Mouse (Mus musculus): ENCODE measurements at regions not wholly inside any gene's neighbourhood (a gene's known extent, or its start where the extent isn't known, plus 50 kb on each side); places are given as distances from the start of the nearest gene placed in this dataset.
"Not testable (repeated sequence)": the region's sequence is repeated elsewhere in the genome, so short reads cannot be mapped to it uniquely, and the experiment has no call there.

DNA sequence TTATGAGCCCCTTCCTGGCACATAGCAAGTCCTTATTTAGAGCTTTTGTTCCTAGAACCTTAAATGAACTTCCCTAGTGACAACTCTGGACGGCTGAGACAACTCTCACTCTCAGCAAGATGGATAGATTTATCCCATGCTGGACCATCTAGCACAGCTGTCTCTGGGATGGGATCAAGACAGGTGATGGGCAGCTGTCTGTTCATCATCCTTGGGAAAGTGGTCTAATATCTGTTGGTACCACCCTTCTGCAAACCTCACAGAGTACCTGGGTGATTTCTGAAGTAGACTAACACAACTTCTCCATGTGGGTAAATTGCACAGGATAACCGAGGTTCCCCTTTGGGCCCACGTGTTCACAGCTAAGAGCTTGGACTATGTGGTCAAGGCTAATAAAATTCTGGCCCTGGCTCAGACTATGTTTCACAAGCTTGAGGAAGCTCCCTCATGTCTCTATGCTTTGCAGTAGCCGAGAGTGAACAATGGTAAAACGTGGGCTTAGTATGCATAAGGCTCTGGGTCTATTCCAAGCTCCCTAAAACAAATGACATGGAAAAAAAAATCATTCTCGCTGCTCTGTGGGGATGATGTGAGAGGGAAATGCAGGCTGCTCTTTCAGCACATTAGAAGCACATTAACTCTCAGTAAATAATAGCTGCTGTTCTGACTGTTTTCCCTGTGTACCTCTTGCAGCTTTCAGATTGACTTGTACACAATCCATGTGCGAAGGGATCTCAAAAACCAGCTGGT lies 135.1 kb upstream of the 1700056E22Rik start:
- ATAC-seq (ENCODE audit: poor library complexity, severe bottlenecking): 0 out of 2 replicates have a peak, but pooled peaks have one; percentile 36

GRCm38 (mm10) chr1:184166951-184167350 lies 132.8 kb upstream of the 1700056E22Rik start:
- ATAC-seq (ENCODE audit: poor library complexity, severe bottlenecking): no peak

DNA sequence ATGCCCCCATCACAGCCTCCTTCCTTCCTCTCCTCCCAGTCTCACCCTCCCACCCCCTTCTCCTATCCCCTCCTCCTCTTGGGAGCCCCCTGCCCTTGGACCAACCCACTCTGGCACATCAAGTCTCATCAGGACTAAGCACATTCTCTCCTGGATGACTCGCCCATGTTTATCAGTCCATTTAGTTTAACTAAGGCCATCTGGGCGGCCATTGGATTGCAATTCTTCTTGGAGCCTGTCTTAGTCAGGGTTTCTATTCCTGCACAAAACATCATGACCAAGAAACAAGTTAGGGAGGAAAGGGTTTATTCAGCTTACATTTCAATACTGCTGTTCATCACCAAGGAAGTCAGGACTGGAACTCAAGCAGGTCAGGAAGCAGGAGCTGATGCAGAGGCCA lies 128.4 kb upstream of the 1700056E22Rik start:
- not testable (repeated sequence) for ATAC-seq (ENCODE audit: poor library complexity, severe bottlenecking)

- ATAC-seq (ENCODE audit: poor library complexity, severe bottlenecking): no peak
Observed at GRCm38 (mm10) chr1:184147713-184148112, 113.6 kb upstream of the 1700056E22Rik start.

- ATAC-seq (ENCODE audit: poor library complexity, severe bottlenecking): no peak
Observed at GRCm38 (mm10) chr1:184142974-184143373, 108.9 kb upstream of the 1700056E22Rik start.

GRCm38 (mm10) chr1:184140486-184140885 lies 106.4 kb upstream of the 1700056E22Rik start:
- ATAC-seq (ENCODE audit: poor library complexity, severe bottlenecking): no peak

DNA sequence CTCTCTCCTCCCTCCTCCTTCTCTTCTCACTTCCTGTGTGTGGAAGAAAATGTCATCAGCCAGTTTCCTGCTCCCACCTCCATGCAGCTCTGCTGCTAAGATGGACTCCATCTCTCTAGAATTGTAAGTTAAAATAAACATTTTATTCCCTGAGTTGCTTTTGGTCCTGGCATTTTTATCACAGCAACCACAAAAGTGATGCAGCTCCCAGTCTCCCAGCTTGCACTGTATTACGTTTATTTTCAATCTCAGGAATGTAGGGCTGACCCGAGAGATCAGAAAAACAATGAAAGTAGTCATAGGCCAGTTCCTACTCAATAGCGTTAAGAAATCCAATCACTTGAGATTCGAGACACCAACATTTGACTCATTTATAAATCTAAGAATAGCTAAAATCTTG lies 106.0 kb upstream of the 1700056E22Rik start:
- ATAC-seq (ENCODE audit: poor library complexity, severe bottlenecking): no peak

GRCm38 (mm10) chr1:184138661-184139060 lies 104.6 kb upstream of the 1700056E22Rik start:
- no peak for ATAC-seq (ENCODE audit: poor library complexity, severe bottlenecking)

GRCm38 (mm10) chr1:184130897-184131296 lies 96.8 kb upstream of the 1700056E22Rik start:
- no peak for ATAC-seq (ENCODE audit: poor library complexity, severe bottlenecking)

DNA sequence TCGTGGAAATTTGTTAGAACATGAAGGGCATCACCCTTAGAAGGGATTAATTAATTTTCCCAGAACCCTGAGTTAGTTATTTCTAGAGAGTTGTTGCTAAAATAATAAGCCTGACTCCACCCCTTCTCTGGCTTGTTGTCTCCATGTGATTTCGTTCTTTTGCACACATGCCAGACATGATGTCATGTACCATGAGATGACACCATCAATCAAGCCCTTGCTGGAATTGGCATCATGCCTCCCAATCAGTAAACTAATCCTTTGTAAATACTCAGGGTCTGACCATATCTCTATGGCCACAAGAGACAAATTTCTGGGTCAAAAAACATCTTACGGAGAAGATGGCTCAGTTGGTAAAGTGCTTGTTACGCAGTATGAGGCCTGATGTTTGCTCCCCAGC lies 93.2 kb upstream of the 1700056E22Rik start:
- ATAC-seq (ENCODE audit: poor library complexity, severe bottlenecking): no peak

GRCm38 (mm10) chr1:184126909-184127308 lies 92.8 kb upstream of the 1700056E22Rik start:
- ATAC-seq (ENCODE audit: poor library complexity, severe bottlenecking): no peak

Measured in megakaryocyte, adult 5-6 weeks (primary cell).